Mouse (Mus musculus): ENCODE measurements around the gene Tmem28. TPM values are rescaled to one million over a fixed set of nuclear protein-coding genes. Genes with fewer than 3 reads are reported as not detected.

The Tmem28 gene
- polyA plus RNA-seq, 1 experiment from 2014 or later, result 0.29 TPM

Other genes with a start within 250 kb of the Tmem28 start
- 1.6 and 2.0 TPM in 2 replicates for gene Eda, start 154.6 kb downstream of the Tmem28 start, polyA plus RNA-seq (2014; fragmentation: Nextera tagmentation; extraction: Ambion mirVana)

Measured in embryonic facial prominence, embryonic 11.5 days (tissue).